7 mouse cellular contexts compared by ENCODE assay signal in the genomic region with DNA sequence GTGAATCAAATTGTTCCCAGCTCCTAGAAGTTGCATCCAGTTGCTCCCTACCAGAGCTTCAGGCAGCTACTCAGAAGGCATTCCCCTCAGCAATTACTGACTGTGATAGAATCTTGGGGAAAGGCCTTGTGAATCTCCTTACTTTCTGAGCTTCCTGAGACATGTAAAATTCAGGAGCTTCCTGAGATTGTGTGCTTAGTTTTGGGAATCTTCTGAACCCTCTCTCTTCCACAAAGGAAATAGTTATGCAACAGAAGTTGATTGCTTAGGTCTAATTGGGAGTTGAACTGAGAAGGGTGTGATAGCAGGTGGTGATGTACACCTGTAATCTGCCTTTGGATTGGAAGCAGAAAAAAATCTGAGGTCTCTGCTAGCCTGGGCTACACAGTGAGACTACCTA. TPM values are rescaled to one million over a fixed set of nuclear protein-coding genes. Genes with fewer than 3 reads are reported as not detected.
DNase-seq lines count a peak whose midpoint lies in the region; ATAC-seq and TF ChIP-seq lines count a peak whose summit lies in the region.

Gene Lsm14a, minus strand, starts transcription at position 101 of the 400 bp plus-strand sequence.

- H3K9me3 ChIP-seq in forebrain, embryonic 11.5 days (ENCODE audit: control insufficient read depth, low read length) = no peaks in the 10 kb centered on the region
- H3K9me3 ChIP-seq in liver, embryonic 11.5 days (ENCODE audit: control insufficient read depth, low read length) = no peaks in the 10 kb centered on the region
- H3K9me3 ChIP-seq in stomach, embryonic 16.5 days (replicated peaks; ENCODE audit: control insufficient read depth, low read length) = no peaks in the 10 kb centered on the region

- H3K27ac ChIP-seq in thymus, adult 2 months (ENCODE audit: control insufficient read depth, insufficient read depth, low read length) = no peak within 1 kb of the TSS
- no peak within 1 kb of the TSS for H3K27ac ChIP-seq in forebrain, embryonic 11.5 days (ENCODE audit: low read depth, low read length)
- H3K27ac ChIP-seq in liver, embryonic 11.5 days (ENCODE audit: low read depth, low read length) = no peak within 1 kb of the TSS
- no peak within 1 kb of the TSS for H3K27ac ChIP-seq in stomach, embryonic 16.5 days (ENCODE audit: low read length)

- no peak for DNase-seq in thymus, adult 2 months
- DNase-seq in thymus, postnatal 36 days = no peak
- no peak for DNase-seq in forebrain, embryonic 11.5 days (ENCODE audit: low spot score)
- DNase-seq in liver, embryonic 11.5 days (ENCODE audit: low spot score) = no peak
- no peak for DNase-seq in embryo, embryonic 10 days (ENCODE audit: low spot score)

- H3K4me1 ChIP-seq in thymus, adult 2 months (replicated peaks; ENCODE audit: control insufficient read depth, insufficient read depth, low read length) = peaks cover 4% of the 10 kb centered on the region
- 0 out of 2 replicates have a peak, but pooled peaks cover 2% of the 10 kb centered on the region for H3K4me1 ChIP-seq in forebrain, embryonic 11.5 days (replicated peaks; ENCODE audit: control insufficient read depth, insufficient read depth, low read length)
- 0 out of 2 replicates have a peak, but pooled peaks cover 5% of the 10 kb centered on the region for H3K4me1 ChIP-seq in liver, embryonic 11.5 days (replicated peaks; ENCODE audit: control insufficient read depth, insufficient read depth, low read length)
- H3K4me1 ChIP-seq in stomach, embryonic 16.5 days (ENCODE audit: control insufficient read depth, insufficient read depth, low read length) = peaks cover 6% of the 10 kb centered on the region

- no peak within 1 kb of the TSS for H3K9ac ChIP-seq in forebrain, embryonic 11.5 days (ENCODE audit: low read length)
- no peak within 1 kb of the TSS for H3K9ac ChIP-seq in liver, embryonic 11.5 days (ENCODE audit: low read depth, low read length)
- no peak within 1 kb of the TSS for H3K9ac ChIP-seq in stomach, embryonic 16.5 days (ENCODE audit: low read length)

- no peaks in the 10 kb centered on the region for H3K36me3 ChIP-seq in thymus, adult 2 months (ENCODE audit: control insufficient read depth, insufficient read depth, low read length)
- no peaks in the 10 kb centered on the region for H3K36me3 ChIP-seq in forebrain, embryonic 11.5 days (ENCODE audit: control insufficient read depth, insufficient read depth, low read length)
- H3K36me3 ChIP-seq in liver, embryonic 11.5 days (ENCODE audit: control insufficient read depth, insufficient read depth, low read length) = no peaks in the 10 kb centered on the region
- no peaks in the 10 kb centered on the region for H3K36me3 ChIP-seq in stomach, embryonic 16.5 days (ENCODE audit: control insufficient read depth, insufficient read depth, low read length)

- no peak for ATAC-seq in forebrain, embryonic 11.5 days (replicated peaks; ENCODE audit: low FRiP score)
- no peak for ATAC-seq in hematopoietic stem cell, adult 5-6 weeks (replicated peaks in 1 of 2; ENCODE audit: insufficient read depth in 1 of 2, low FRiP score in 2 of 2, low TSS enrichment in 1 of 2, low read depth in 1 of 2, poor library complexity in 2 of 2, severe bottlenecking in 2 of 2)
- no peak for ATAC-seq in liver, embryonic 11.5 days (replicated peaks; ENCODE audit: low FRiP score)
- no peak for ATAC-seq in stomach, embryonic 16.5 days (ENCODE audit: insufficient read depth, low FRiP score)

- no peak within 1 kb of the TSS for H3K4me2 ChIP-seq in forebrain, embryonic 11.5 days (ENCODE audit: low read depth, low read length, severe bottlenecking)
- H3K4me2 ChIP-seq in liver, embryonic 11.5 days = no peak within 1 kb of the TSS
- H3K4me2 ChIP-seq in stomach, embryonic 16.5 days (ENCODE audit: low read depth, low read length) = no peak within 1 kb of the TSS

- no peak within 1 kb of the TSS for H3K4me3 ChIP-seq in thymus, adult 2 months (ENCODE audit: control insufficient read depth, insufficient read depth, low read length)
- H3K4me3 ChIP-seq in forebrain, embryonic 11.5 days (ENCODE audit: low read depth, low read length) = no peak within 1 kb of the TSS
- no peak within 1 kb of the TSS for H3K4me3 ChIP-seq in liver, embryonic 11.5 days (ENCODE audit: low read depth, low read length)
- no peak within 1 kb of the TSS for H3K4me3 ChIP-seq in stomach, embryonic 16.5 days (replicated peaks; ENCODE audit: low read length)

- TF ChIP-seq POLR2A in thymus, adult 2 months (IDR thresholded peaks at IDR 0.05; ENCODE audit: control insufficient read depth, extremely low read depth, insufficient read depth, low read length, poor library complexity) = no peak

- no peaks in the 10 kb centered on the region; the same call in 1 of the 2 replicates for H3K27me3 ChIP-seq in thymus, adult 2 months (ENCODE audit: control insufficient read depth, insufficient read depth, low read length)
- H3K27me3 ChIP-seq in forebrain, embryonic 11.5 days (ENCODE audit: control insufficient read depth, insufficient read depth, low read length) = no peaks in the 10 kb centered on the region
- H3K27me3 ChIP-seq in liver, embryonic 11.5 days (replicated peaks; ENCODE audit: control insufficient read depth, insufficient read depth, low read length) = no peaks in the 10 kb centered on the region
- H3K27me3 ChIP-seq in stomach, embryonic 16.5 days (ENCODE audit: control insufficient read depth, insufficient read depth, low read length) = no peaks in the 10 kb centered on the region

- TF ChIP-seq CTCF in thymus, adult 2 months (IDR thresholded peaks at IDR 0.05; ENCODE audit: borderline replicate concordance, control insufficient read depth, extremely low read depth, insufficient read depth, low read length, poor library complexity) = no peak

RNA-seq across cellular contexts. Expression of gene Lsm14a, which starts in this region (rescaled TPM):
- polyA plus RNA-seq in thymus, adult 2 months (2012; rRNA removed) = 90.8 and 92.4 TPM in 2 replicates
- 66.8 and 69.1 TPM in 2 replicates for polyA plus RNA-seq in forebrain, embryonic 11.5 days (2014; fragmentation: Nextera tagmentation; extraction: Ambion mirVana)
- total RNA-seq in hematopoietic stem cell, adult 5-6 weeks (2017) = 73.0 and 92.6 TPM in 2 replicates
- polyA plus RNA-seq in liver, embryonic 11.5 days (2014; fragmentation: Nextera tagmentation; extraction: Ambion mirVana) = 44.3 TPM in 2 replicates
- 69.1 and 76.1 TPM in 2 replicates for polyA plus RNA-seq in stomach, embryonic 16.5 days (2015; fragmentation: Nextera tagmentation; extraction: Ambion mirVana)
